Mouse (Mus musculus): ENCODE data around the gene Sppl2b. TPM values are rescaled to one million over a fixed set of nuclear protein-coding genes. Genes with fewer than 3 reads are reported as not detected.
"Not testable (repeated sequence)": the region's sequence is repeated elsewhere in the genome, so short reads cannot be mapped to it uniquely, and the experiment has no call there.

Gene Sppl2b
- polyA plus RNA-seq, 1 experiment from 2014 or later: 44.5 TPM

DNA sequence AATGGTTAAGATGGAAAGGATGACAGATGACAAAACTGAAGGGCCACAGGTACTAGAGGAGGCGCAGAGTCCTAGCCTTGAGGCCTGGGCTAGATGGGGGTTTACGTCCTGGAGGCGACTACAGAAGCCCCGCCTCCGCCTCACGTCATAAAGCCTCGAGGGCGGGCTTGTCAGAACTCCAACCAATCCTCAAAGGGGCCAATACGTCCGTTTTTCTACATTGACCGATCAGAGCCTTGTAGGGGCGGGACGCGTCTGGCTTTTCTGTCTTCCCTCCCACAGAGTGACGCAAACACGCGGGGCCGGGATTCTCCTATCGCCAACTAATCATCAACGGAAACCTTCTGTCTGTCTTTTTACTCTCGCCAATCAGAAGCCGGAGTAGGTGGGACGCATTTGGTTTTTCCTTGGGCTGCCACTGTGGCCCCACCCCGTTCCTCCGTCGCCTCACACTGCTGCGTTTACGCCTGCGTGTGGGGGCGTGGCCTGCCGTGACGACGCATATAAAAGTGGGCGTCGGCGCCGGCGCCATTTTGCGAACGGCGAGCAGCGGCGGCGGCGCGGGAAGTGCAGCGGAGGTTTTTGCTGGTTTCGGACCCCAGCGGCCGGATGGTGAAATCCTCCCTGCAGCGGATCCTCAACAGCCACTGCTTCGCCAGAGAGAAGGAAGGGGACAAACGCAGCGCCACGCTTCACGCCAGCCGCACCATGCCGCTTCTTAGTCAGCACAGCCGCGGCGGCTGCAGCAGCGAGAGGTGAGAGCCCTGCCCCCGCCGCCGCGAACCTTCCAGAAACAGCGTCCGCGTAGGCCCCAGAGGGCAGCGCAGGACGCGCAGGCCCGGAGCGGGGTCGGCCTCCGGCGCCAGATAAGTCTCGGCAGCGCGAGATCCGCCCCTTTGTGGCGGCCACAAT, 28.7 kb upstream of the Sppl2b start, which contains the start of gene Oaz1:
Gene Oaz1 (plus strand): TSS at position 506 of the 912 bp plus-strand sequence.
- ATAC-seq (ENCODE audit: insufficient number of reproducible peaks, low FRiP score, low TSS enrichment, low read depth): peak; percentile 97
- H3K4me2 ChIP-seq: peak within 1 kb of the TSS; percentile 91
- under 1% methylated on average over 80 of the region's 82 CpGs for WGBS
- H3K9ac ChIP-seq: peak within 1 kb of the TSS; percentile 94
- peaks cover 20% of the 10 kb centered on the region for H3K36me3 ChIP-seq
- H3K27me3 ChIP-seq: no peaks in the 10 kb centered on the region
- peaks cover 35% of the 10 kb centered on the region for H3K4me1 ChIP-seq
- no peaks in the 10 kb centered on the region for H3K9me3 ChIP-seq
- peak within 1 kb of the TSS; percentile 88 for H3K27ac ChIP-seq
- H3K4me3 ChIP-seq: peak within 1 kb of the TSS; percentile 74

- 6% methylated on average over 28 of the region's 29 CpGs for WGBS
These were observed 27.8 kb upstream of the Sppl2b start for GRCm38 (mm10) chr10:80827063-80827869.

GRCm38 (mm10) chr10:80827870-80828420, 27.1 kb upstream of the Sppl2b start:
- no peak for ATAC-seq (ENCODE audit: insufficient number of reproducible peaks, low FRiP score, low TSS enrichment, low read depth)

More at GRCm38 (mm10) chr10:80827063-80827869, 27.8 kb upstream of the Sppl2b start:
- Histone ChIP-seq H3K27me3 (no peaks in the 10 kb centered on the region), H3K9me3 (no peaks in the 10 kb centered on the region), H3K36me3 (peaks cover 20% of the 10 kb centered on the region), H3K4me2 (peak overlapping the region; percentile 91), H3K27ac (peak overlapping the region; percentile 88), H3K4me1 (peaks cover 37% of the 10 kb centered on the region), H3K4me3 (peak overlapping the region; percentile 74), H3K9ac (peak overlapping the region; percentile 94)
- no peak for ATAC-seq (ENCODE audit: insufficient number of reproducible peaks, low FRiP score, low TSS enrichment, low read depth)

GRCm38 (mm10) chr10:80828587-80828986, 26.5 kb upstream of the Sppl2b start:
- not testable (repeated sequence) for H3K9ac ChIP-seq

More at GRCm38 (mm10) chr10:80827870-80828420, 27.1 kb upstream of the Sppl2b start:
- peaks cover 37% of the 10 kb centered on the region for H3K4me1 ChIP-seq
- WGBS: 73% methylated on average over 10 of the region's 10 CpGs
- H3K9me3 ChIP-seq: no peaks in the 10 kb centered on the region
- H3K9ac ChIP-seq: peak overlapping the region; percentile 94; the same call in 1 of the 2 replicates
- peaks cover 20% of the 10 kb centered on the region for H3K36me3 ChIP-seq
- peak overlapping the region; percentile 91 for H3K4me2 ChIP-seq
- H3K27ac ChIP-seq: no peak overlapping the region
- H3K4me3 ChIP-seq: peak overlapping the region; percentile 74
- H3K27me3 ChIP-seq: peaks cover 2% of the 10 kb centered on the region; the same call in 1 of the 2 replicates

DNA sequence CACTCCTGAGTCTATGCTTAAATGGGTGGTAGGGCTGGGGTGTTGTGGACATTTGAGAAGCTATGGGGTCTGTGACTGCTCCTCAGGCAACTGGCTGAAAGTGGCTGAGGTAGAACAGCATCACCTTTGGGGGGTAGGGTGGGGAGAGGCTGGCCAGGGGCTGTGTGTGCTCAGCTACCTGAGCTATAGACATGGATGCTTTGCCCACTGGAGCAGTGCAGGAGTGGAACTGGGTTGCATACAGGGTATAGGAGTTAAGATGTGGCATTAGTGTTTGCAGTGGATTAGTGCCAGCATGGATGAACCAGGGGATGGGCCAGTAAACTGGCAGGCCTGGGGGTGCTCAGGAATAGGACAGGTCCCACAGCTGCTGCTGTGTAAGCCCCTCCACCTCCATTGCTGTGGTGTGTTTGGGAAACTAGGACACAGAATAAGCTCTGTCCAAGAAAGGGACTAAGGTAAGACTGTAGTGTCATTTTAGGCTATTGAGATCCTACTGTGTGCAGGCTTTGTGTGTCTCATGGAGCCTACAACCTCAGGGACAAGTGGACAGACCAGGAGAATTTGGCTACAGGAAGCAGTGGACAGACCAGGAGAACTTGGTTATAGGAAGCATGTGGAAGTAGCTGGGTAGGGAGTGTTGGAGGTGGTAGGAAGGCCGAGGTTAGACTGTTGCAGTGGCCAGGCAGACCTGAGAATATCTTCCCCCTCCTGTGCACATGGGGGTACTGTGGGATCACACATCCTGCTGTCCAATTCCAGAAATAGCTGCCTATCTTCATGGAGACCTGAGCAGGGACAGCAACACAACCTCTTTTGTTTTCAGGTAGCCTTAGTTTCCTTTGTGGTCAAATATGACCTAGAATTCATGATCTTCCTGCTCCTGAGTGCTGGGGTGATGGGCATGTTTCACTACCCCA, 25.5 kb upstream of the Sppl2b start:
- Histone ChIP-seq H3K4me2 (no peak overlapping the region), H3K4me3 (no peak overlapping the region), H3K9me3 (no peaks in the 10 kb centered on the region), H3K4me1 (peaks cover 37% of the 10 kb centered on the region), H3K36me3 (peaks cover 20% of the 10 kb centered on the region), H3K9ac (no peak overlapping the region), H3K27me3 (peaks cover 19% of the 10 kb centered on the region), H3K27ac (no peak overlapping the region)
- ATAC-seq (ENCODE audit: insufficient number of reproducible peaks, low FRiP score, low TSS enrichment, low read depth): no peak
- 67% methylated on average over 1 of the region's 1 CpGs for WGBS

More at GRCm38 (mm10) chr10:80828587-80828986, 26.5 kb upstream of the Sppl2b start:
- Histone ChIP-seq H3K36me3 (peaks cover 20% of the 10 kb centered on the region), H3K4me2 (peak overlapping the region; percentile 91; the same call in 1 of the 2 replicates), H3K4me3 (peak overlapping the region; percentile 74; the same call in 1 of the 2 replicates), H3K4me1 (peaks cover 37% of the 10 kb centered on the region)
- not testable (repeated sequence) for ATAC-seq (ENCODE audit: insufficient number of reproducible peaks, low FRiP score, low TSS enrichment, low read depth); H3K27me3 ChIP-seq; H3K9me3 ChIP-seq; H3K27ac ChIP-seq
- WGBS: 73% methylated on average over 9 of the region's 9 CpGs

- Histone ChIP-seq H3K27ac (no peak overlapping the region), H3K4me1 (peaks cover 45% of the 10 kb centered on the region), H3K4me2 (no peak overlapping the region), H3K4me3 (no peak overlapping the region), H3K9me3 (no peaks in the 10 kb centered on the region), H3K27me3 (peaks cover 34% of the 10 kb centered on the region), H3K9ac (no peak overlapping the region), H3K36me3 (peaks cover 20% of the 10 kb centered on the region)
- no peak for ATAC-seq (ENCODE audit: insufficient number of reproducible peaks, low FRiP score, low TSS enrichment, low read depth)
- WGBS: 5% methylated on average over 9 of the region's 9 CpGs
These were observed 23.9 kb upstream of the Sppl2b start for GRCm38 (mm10) chr10:80831136-80831535.

DNA sequence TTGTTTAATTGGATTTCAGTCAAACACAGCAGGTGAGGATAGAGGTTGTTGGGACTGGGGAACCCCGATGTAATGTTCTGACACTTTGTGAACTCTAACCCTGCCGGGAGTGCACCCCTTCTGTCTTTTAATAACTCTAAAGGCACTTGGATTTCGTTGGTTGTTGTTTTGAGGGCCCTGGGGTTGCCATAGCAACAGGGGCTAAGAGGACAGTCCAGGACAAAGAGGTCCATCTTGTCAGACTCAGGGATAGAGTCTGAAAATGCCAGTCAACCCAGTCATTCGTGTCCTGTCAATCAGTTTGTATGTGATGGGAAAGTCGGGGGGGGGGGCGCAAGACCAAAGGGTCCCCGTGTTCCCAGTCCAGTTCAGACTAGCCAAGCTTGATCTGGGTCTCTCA, 22.3 kb upstream of the Sppl2b start:
- H3K9me3 ChIP-seq: no peaks in the 10 kb centered on the region
- H3K27me3 ChIP-seq: peaks cover 45% of the 10 kb centered on the region
- H3K36me3 ChIP-seq: peaks cover 20% of the 10 kb centered on the region
- no peak overlapping the region for H3K4me2 ChIP-seq
- H3K4me3 ChIP-seq: no peak overlapping the region
- 75% methylated on average over 7 of the region's 7 CpGs for WGBS
- no peak overlapping the region for H3K27ac ChIP-seq
- H3K4me1 ChIP-seq: peaks cover 42% of the 10 kb centered on the region
- ATAC-seq (ENCODE audit: insufficient number of reproducible peaks, low FRiP score, low TSS enrichment, low read depth): no peak
- no peak overlapping the region for H3K9ac ChIP-seq

DNA sequence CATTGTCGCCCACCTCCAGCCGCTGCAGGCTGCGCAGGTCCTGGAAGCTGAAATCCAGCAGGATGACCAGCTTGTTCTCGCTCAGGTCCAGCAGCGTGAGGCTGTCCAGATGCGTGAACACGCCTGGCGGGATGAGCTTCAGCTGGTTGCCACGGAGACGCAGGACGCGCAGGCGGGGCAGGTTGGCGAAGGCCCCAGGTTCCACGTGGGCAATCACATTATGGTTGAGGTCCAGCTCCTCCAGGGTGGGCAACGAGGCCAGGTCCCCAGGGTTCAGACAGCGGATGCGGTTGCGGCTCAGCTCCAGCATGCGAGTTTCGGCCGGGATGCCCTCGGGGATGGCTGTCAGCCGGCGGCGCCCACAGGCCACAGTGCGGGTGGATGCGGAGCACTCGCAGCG, 19.5 kb upstream of the Sppl2b start:
- Histone ChIP-seq H3K36me3 (peaks cover under 1% of the 10 kb centered on the region), H3K4me2 (no peak overlapping the region), H3K27me3 (peaks cover 53% of the 10 kb centered on the region), H3K4me1 (peaks cover 18% of the 10 kb centered on the region), H3K4me3 (no peak overlapping the region), H3K9ac (no peak overlapping the region), H3K27ac (no peak overlapping the region), H3K9me3 (no peaks in the 10 kb centered on the region)
- 53% methylated on average over 30 of the region's 30 CpGs for WGBS
- no peak for ATAC-seq (ENCODE audit: insufficient number of reproducible peaks, low FRiP score, low TSS enrichment, low read depth)

DNA sequence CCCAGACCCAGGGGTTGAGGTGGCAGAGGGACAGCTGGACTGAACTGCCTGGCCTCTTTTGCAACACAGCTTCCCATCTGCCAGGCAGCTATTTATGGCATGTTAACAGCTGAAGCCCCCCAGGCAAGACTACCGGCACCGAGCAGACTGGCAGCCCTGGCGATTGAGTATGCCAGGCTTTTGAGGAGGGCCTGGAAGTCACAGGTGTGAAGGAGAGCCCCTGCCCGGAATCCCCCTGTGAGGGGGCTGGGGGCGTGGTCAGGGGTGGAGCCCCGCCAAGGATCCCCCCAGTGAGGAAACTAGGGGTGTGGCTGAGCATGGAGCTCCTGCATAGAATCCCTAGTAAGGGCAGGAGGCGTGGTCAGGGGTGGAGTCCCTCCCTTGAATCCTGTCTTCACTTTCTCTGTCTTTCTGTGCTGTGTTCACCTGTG, 18.1 kb upstream of the Sppl2b start:
- H3K4me1 ChIP-seq: 0 out of 2 replicates have a peak, but pooled peaks cover 10% of the 10 kb centered on the region
- WGBS: 29% methylated on average over 7 of the region's 7 CpGs
- no peak overlapping the region for H3K4me3 ChIP-seq
- H3K9ac ChIP-seq: no peak overlapping the region
- no peak for ATAC-seq (ENCODE audit: insufficient number of reproducible peaks, low FRiP score, low TSS enrichment, low read depth)
- no peak overlapping the region for H3K27ac ChIP-seq
- H3K4me2 ChIP-seq: no peak overlapping the region
- H3K36me3 ChIP-seq: no peaks in the 10 kb centered on the region
- H3K27me3 ChIP-seq: peaks cover 66% of the 10 kb centered on the region
- H3K9me3 ChIP-seq: no peaks in the 10 kb centered on the region

- Histone ChIP-seq H3K36me3 (no peaks in the 10 kb centered on the region), H3K27ac (no peak overlapping the region), H3K4me3 (no peak overlapping the region), H3K4me2 (no peak overlapping the region), H3K4me1 (0 out of 2 replicates have a peak, but pooled peaks cover 10% of the 10 kb centered on the region), H3K9ac (no peak overlapping the region), H3K9me3 (no peaks in the 10 kb centered on the region), H3K27me3 (peaks cover 73% of the 10 kb centered on the region)
- ATAC-seq (ENCODE audit: insufficient number of reproducible peaks, low FRiP score, low TSS enrichment, low read depth): no peak
- WGBS: 15% methylated on average over 2 of the region's 2 CpGs
These were observed 17.2 kb upstream of the Sppl2b start for GRCm38 (mm10) chr10:80837827-80838226.
